Mouse (Mus musculus): ENCODE measurements around the gene Hprt. TPM values are rescaled to one million over a fixed set of nuclear protein-coding genes. Genes with fewer than 3 reads are reported as not detected.

Gene Hprt
- total RNA-seq, 4 experiments from 2014 or later = 115 to 133 (median 123) TPM

DNA sequence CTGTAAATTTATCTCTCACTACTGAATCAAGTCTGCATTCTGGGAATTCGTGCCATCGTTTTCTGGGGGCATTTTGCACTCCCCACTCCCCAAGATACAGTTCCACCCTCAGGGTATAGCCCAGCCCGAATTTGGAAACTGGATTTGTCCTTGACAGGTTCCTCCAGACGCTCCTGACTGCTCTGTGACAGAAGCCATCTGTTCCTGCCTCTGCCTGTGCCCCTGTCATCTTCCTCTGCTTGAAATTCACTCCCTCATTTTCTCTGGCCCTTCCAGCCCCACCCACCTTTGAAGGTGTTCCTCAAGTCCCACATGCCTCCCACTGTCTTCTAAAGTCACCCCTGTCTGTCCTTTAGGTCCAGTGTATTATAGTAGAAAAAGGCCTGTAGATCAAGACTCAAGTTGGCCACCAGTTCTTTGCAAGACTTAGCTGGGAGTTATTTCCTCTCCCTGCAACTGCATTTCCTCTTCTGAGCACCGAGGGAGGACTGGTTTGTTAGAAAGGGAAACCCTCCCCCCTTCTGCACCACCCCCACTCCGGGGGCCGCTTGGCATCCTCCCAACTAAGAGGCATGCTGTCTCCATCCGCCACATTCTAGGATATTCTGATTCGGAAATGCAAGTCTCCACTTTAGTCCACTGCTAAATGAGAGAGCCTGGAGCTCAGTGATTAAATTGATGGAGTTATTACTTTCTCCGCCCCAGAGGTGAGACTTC is 57.4 kb downstream of the Hprt start:
- DNase-seq = no peak

DNA sequence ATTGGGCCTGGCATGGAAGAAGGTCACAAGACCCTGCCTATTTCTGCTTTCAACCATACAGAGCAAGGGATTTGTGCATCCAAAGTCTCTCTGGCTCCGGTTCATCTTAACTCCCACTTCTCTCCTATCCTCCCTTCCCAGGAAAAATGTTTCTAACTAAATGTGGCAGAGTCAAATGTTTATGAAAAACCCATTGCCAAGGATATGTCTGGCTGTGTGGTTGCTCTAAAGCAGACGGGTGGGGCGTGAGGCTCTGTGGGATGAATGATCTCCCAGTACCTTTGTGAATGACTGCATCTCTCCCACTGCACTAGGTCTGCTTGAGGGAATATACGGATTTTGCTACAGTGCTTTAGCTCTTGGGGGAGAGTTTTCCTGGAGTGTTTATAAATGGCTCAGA is 58.1 kb downstream of the Hprt start:
- DNase-seq = no peak

DNA sequence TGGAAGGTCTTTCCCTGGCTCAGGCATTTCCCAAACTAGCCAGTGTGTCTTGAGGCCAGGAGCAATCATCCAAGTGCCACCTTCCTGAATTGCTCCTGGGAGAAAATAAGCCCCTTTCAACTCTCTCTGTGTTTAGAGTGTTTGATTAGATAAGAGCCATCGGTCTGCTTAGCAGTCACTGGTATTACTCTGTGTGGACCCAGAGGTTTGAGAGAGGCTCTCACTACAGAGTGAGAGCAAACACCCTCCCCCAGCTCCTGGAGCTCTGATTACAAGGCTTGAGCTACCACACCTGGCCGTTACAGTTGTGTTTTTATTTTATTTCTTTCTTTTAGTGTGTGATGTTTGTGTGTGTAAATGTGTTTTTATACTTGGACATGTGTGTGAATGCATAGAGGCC is 59.0 kb downstream of the Hprt start:
- DNase-seq = no peak

DNA sequence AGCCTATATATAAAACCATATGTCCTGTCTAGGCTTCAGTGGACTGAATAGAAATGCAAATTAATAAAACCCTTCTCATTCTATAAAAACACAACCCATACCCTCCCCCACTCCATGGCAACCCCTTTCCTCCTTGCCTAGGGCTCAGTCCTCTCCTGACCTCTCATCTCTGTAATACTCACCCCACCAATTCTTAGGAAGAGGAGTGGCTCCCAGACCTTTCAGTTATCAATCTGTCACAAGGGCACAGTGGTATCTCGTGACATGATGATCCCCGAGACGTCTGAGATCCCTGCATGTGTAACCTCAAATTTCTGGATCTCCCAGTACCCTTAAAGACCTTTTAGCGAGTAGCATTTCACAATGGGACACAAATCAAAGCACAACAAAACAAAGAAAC is 61.3 kb downstream of the Hprt start:
- DNase-seq = no peak

DNA sequence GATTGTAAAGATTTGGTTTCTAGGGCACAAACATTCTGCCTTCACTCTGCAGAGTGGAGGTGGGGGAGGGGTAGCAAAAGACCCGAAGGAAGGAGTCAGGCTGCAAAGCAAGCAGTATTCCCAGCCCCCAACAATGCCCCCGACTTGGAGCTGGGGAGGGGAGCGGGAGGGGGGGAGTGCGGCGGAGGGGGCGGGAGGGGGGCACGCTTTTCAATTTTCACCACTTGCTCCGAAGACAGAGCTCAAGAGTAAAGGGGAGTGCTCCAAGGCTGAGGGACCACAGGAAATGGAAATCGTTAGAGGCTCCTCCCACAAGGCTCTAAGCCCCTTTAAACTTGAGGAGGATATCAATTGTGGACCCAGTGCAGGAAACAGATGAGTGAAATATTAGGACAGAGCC is 62.4 kb downstream of the Hprt start:
- DNase-seq = no peak

DNA sequence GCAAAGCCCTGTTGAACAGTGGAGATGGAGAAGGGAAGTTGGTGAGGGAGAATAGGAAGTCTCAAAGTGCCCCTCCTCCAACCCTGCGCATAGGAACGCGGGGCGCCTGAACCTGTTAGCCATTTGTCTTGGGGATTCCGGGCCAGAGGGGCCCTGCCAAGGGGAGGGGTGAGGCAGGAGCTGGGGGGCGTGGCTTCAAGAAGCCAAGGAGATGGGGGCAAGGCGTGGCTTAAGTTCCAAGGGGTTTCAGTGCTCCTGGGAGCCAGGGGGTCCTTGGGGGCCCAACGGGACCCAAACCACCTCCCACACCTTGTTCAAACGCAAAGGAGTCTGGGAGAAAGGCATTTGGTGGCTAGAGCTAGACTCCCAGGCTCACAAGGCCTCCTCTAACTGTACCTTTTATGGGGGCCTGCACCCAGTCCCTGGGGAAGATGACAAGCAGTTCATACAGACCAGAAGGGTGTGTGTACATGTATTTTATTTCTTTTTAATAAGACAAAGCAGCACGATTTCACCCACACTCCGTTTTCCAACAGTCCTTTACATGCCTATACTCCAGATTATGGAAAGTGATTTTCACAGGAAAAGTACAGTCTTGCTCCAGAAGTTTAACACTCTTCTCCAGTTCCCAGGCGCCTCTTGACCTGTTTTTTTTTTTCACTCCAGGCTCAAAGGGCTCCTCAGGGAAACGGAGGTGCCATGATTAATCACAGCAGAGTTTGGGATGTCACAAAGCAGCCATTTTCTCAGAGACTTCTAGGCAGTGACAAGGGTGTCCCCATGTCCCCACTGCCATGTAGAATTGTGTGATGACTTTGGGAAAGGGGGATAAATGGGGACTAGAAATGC is 64.9 kb downstream of the Hprt start:
- DNase-seq = no peak

DNA sequence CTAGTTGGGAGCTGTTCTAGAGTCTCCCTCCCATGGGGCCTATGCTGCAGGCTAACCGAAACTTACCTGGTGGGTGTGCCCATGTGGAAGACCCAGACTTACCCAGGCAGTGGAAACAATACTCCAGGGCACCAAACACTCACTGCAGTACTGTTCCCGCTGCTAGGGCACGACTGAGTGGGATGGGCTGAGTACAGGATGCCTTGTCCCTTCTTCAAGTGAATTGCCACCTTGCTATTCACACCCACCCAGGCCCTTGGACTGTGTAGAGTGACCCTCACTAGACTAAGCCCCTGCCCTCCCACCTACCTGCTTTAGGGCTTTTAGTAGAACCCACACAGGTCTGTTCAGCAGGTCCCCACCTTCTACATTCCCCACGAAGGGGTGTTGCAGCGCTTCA is 65.9 kb downstream of the Hprt start:
- DNase-seq = no peak

DNA sequence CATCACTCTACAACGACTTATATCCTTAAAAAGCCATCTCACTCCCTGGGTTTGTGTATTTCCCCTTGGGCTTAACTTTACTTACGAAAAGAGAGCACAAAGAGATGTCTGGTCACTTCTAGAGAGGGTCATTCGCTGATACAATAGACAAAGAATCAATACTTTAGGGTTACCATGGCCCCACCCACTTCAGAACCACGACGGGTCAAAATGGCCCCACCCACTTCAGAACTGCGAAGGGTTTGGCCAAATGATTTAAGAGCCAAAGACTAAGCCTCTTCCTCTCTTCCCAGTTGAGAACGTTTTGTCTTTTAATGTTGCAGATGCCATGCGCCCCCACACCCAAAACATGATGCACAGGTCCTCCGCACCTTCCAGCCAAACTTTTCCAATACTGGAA is 67.8 kb downstream of the Hprt start:
- no peak for DNase-seq

DNA sequence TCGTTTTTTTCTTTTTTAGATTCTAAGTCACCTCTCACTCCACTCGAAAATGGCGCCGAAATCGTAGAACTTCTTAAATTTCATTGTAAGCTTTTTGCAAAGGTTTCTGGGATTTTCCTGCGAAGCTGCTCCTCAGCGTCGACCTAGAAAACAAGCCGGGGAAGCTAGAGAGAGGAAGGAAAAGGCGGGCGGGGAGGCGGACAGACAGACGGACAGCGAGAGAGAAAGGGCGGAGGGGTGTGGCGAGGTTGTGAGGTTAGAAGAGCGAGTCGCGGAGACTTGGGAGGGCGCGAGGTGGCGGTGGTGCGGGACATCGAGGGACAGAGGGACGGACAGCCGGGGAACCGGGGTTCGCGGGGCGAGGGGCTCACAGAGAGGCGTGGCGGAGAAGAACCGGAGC is 68.7 kb downstream of the Hprt start:
- no peak for DNase-seq

DNA sequence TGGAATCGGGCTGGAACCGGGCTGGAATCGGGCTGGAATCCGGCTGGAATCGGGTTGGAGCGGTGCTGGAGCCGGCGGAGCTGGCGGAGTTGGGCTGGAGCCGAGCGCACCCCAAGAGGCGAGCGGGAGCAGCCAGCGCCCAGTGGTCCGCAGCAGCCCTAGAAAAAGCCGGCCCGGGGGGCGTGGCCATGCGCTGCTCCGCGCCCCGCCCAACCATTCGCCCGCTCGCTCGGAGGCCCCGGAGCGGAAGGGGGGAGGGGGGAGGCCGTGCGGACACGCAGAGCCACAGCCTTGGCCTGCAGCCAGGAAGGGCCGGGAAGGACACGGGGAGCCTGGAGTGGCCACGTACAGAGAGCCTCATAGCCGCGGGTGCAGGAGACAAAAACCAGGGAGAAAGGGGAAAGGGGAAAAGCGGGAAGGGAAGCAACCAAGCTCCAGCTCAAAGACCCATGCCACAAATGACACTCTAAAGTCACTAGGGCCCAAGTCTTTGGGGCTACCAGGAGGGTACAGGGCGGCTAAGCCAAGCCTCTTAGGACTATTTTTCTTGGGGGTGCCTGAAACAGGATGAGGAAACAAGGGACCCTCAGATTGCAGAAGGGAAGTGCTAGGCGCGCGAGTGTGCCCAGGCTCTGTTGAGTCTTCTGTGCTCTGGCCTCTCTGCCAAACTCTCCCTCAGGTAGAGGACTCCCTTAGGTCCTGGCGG is 69.3 kb downstream of the Hprt start:
- DNase-seq = peak; percentile 87

DNA sequence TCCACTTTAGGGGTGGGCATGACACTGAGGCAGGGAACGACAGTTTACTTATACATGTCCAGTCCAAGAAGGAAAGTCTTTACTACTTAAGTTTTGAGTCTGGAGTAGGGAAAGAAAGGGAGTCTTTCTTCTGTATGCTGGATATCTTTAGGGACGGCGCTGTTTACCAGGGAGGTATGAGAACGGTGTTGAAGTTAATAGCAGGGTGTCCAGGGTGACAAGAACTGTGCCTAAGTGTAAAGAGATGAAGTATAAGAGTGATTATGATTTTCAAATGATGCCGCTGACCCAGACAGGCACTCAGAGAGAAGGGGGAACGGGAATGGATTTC is 69.8 kb downstream of the Hprt start:
- no peak for DNase-seq

DNA sequence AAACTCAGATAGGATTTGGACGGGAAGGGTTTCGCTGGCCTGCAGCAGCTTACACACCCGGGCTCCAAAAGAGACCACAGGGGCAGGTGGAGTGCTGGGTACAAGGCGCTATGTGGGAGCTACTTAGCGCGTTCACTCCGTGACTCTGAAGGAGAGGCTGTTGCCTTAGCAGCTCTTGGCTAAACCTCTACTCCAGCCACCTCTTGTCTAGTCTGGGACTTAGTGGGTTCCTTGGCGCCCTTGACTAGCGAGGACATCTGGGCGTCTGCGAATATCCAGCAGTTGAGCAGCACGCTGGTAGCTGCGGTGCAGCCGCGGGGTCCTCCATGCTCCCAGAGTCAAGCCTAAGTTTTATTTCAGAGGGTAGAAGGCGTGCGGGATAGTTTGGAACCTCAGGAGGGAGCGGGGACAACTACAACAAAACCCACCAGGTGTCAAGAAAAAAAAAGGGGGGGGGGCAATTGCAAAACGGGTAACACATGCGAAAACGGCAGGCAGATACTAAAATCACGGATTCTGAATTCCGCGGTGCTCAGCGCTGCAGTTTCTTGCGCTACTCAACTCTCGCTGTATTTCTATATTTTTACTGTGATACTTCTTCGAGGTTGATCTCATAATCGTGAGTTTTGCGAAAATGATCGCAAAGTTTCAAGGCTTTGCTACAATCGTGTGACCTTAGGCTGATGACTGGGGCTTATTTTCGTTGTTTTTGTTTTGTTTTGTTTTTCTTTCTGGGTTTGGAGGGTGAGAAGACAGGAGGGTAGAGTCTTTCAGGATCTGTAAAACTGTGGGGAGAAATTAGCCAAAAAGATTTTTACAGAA is 70.7 kb downstream of the Hprt start:
- DNase-seq = no peak

DNA sequence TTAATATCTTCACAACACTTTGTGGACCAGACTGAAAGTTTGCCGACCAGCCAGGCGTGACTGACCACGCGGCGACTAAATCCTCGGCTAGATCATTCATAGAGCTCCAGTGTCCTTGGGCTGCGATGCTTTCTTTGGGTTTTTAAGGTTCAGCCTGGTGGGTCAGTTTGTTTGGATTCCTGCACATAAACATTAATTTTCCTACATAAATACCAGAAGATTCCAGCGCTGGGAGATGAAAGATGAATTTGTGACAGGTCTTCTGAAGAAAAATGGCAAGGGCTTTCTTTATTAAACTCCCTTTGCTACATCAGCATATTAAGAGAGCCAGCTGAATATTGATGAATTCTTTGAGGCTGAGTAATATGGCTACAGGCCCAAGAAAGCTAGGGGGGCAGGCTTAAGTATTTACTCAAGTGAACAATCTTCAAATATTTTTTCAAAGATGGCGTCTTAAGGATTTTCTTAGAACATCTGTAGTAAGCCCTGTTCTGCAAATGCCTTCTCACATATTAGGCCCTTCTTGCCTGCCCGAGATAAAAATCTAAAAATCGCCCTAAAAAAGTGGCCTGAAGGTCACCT is 71.6 kb downstream of the Hprt start:
- no peak for DNase-seq

DNA sequence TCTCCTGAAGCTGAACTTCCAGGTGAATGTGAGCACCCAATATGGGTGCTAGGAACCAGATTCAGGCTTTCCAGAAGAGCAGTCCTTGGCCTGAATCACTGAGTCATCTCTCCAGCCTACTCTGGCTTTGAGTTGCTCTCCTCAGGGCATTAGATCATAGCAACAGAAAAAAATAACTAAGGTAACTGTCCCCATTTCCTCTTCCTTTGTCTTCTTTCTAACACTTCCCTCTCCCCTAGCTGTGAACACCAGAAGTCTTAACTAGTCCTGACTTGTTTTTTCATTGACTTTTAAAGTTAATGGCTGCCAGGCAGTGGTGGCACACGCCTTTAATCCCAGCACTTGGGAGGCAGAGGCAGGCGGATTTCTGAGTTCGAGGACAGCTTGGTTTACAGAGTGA is 76.5 kb downstream of the Hprt start:
- no peak for DNase-seq

Small RNA genes within 50 kb of the gene (microRNA-seq; reads per million reads assigned to microRNA genes)
- gene Mir322 = 10,758 to 26,621 reads per million in 2 experiments
- gene Mir351 = 1,902 to 3,529 reads per million in 2 experiments
- 3.5 to 9.8 reads per million in 2 experiments for gene Mir450-1
- gene Mir450-2 = 9.2 to 13.0 reads per million in 2 experiments
- gene Mir450b = 32.3 to 91.8 reads per million in 2 experiments
- gene Mir503 = 163 to 226 reads per million in 2 experiments
- 299 to 311 reads per million in 2 experiments for gene Mir542

Other genes starting within 250 kb of the Hprt start
- 10 to 100 TPM; 23.5 to 51.4 (median 36.7) TPM for gene Ccdc160, start 196.9 kb upstream of the Hprt start, total RNA-seq (2022)
- 10 to 100 TPM; 17.4 to 23.8 (median 20.3) TPM for gene Phf6, start 75.9 kb upstream of the Hprt start, total RNA-seq (2022)